Mouse (Mus musculus) testis, adult 2 months (tissue): ENCODE measurements around the gene Sowaha. TPM values are rescaled to one million over a fixed set of nuclear protein-coding genes. Genes with fewer than 3 reads are reported as not detected.

Experiments
- H3K27ac ChIP-seq: fragments of 200-500 bp; 2 replicates; pipeline ENCODE4 v1.5.1; 2012; ENCODE audit warnings: low read depth, low read length; ENCODE audit not compliant: control insufficient read depth, insufficient read depth
- H3K27me3 ChIP-seq: fragments of 200-500 bp; 2 replicates; pipeline ENCODE4 v1.6.1; 2012; ENCODE audit warnings: mild to moderate bottlenecking, low read length, moderate library complexity; ENCODE audit not compliant: control insufficient read depth, insufficient read depth
- H3K36me3 ChIP-seq: fragments of 200-500 bp; 2 replicates; pipeline ENCODE4 v1.6.1; 2012; ENCODE audit warnings: mild to moderate bottlenecking, low read length; ENCODE audit not compliant: control insufficient read depth, insufficient read depth
- H3K4me1 ChIP-seq: fragments of 200-500 bp; 2 replicates; pipeline ENCODE4 v1.6.1; 2012; ENCODE audit warnings: low read length; ENCODE audit not compliant: control insufficient read depth, insufficient read depth
- H3K4me3 ChIP-seq: fragments of 200-500 bp; 2 replicates; pipeline ENCODE4 v1.5.1; 2012; ENCODE audit warnings: low read depth, mild to moderate bottlenecking, low read length, moderate library complexity, mixed read lengths; ENCODE audit not compliant: control insufficient read depth
- CTCF ChIP-seq: fragments of 200-500 bp; IDR thresholded peaks from 2 replicates; pipeline ENCODE4 v1.5.1; 2012; ENCODE audit warnings: low read depth, mild to moderate bottlenecking, inconsistent platforms, low read length, moderate library complexity; ENCODE audit not compliant: control insufficient read depth, insufficient read depth, insufficient replicate concordance
- POLR2A ChIP-seq: fragments of 200-500 bp; IDR thresholded peaks from 2 replicates; pipeline ENCODE4 v1.6.1; 2012; ENCODE audit warnings: low read depth, mild to moderate bottlenecking, inconsistent platforms, low read length, moderate library complexity; ENCODE audit not compliant: control insufficient read depth
- polyA plus RNA-seq: library from polyadenylated mRNA; depleted of rRNA; stranded (reverse); fragments of >200 nt; gene quantifications from 2 replicates; pipeline ENCODE4 v1.2.3, GENCODE M21; 2012

Sowaha gene
- polyA plus RNA-seq, 1 experiment = 0.10 TPM

DNA sequence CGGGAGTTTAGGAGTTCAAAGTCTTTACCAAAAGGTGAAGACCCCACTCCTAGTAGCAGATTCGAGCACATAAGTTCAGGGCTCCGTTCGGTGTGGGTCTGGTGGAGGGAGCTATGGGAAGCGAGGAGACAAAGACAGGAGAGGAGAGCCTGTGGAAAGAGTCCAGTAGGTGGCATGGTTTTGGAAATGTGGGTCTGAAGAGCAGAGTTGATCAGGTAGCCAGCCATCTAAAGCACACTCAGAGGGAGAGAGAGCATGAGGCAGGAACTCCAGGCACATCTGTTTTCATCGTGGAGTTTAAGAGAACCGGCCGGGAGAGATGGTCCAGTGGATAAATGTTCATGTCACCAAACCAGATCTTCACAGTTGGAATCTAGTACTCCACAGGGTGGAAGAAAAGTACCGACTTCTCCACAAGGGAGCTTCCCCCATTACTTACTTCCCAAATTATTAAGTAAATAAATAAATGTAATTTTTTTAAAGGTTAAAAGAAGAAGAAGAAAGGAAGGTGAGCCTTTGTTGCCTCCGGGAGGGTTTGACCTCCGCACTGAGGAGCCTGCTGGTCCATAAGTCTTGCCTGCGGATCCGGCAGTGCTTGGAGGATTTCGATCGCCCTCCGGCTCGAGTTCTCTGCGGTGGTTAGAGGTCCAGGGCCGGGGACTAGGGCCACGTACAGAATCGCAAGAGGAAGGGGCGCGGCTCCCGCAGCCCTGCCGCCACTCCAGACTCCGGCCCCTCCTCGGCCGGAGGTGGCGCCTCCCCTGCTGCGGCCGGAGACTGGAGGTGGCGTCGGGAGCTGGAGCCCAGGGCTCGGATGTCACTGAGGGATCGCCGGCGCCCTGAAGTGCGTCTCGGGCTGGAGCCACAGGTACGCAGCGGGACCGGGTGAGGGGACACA lies 23.4 kb downstream of the Sowaha start, which contains the start of the genes Gm10447 and Shroom1:
Gene Gm10447 (minus strand): TSS at position 637 of the 898 bp plus-strand sequence.
Gene Shroom1 (plus strand): TSS at position 732 of the 898 bp plus-strand sequence.
- Histone ChIP-seq H3K4me3 (peak within 1 kb of the TSS; percentile 43), H3K36me3 (no peaks in the 10 kb centered on the region), H3K27me3 (no peaks in the 10 kb centered on the region; the same call in 1 of the 2 replicates), H3K4me1 (peaks cover 4% of the 10 kb centered on the region; the same call in 1 of the 2 replicates), H3K27ac (no peak within 1 kb of the TSS)
- TF ChIP-seq CTCF (no peak), POLR2A (no peak)

DNA sequence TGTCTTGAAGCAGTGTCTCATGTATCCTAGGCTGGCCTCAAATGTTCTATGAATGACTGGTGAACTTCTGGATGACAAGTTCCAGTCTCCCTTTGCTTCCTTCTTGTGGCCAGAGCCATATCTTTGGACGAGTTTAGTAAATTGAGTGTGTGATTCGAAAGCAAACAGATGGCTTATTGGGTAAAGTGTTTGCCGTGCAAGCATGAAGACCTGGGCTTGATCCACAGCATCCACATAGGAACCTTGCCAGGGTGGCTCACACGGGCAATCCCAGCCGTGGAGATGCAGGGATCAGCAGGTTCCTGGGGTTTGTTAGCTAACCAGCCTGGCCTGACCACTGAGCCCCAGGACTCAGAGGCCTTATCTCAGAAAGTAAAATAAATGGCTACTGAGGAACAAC lies 27.0 kb downstream of the Sowaha start:
- TF ChIP-seq POLR2A (no peak), CTCF (no peak)
- Histone ChIP-seq H3K4me3 (no peak overlapping the region), H3K36me3 (no peaks in the 10 kb centered on the region), H3K27me3 (no peaks in the 10 kb centered on the region; the same call in 1 of the 2 replicates), H3K27ac (no peak overlapping the region), H3K4me1 (peaks cover 4% of the 10 kb centered on the region; the same call in 1 of the 2 replicates)

DNA sequence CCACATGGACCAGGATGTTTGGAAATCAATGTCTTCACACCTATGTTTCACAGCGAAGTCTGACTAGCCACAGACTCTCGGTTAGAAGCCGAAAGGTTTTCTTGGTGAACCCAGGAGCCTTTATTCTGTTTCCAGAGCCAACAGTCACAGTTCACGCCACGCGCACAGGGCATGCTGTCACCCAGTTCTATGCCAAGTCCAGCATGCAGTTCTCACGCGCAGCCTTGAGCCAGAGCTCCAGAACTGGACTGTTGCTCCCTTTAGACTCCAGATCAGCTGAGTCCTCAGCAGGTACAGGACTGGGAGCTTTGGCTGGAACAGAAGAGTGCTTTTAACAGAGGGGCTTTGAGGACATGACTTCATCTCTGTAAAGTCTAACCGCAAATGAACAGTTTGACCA lies 27.7 kb downstream of the Sowaha start:
- Histone ChIP-seq H3K4me3 (no peak overlapping the region), H3K27me3 (no peaks in the 10 kb centered on the region; the same call in 1 of the 2 replicates), H3K36me3 (no peaks in the 10 kb centered on the region), H3K27ac (no peak overlapping the region), H3K4me1 (peaks cover 4% of the 10 kb centered on the region; the same call in 1 of the 2 replicates)
- TF ChIP-seq POLR2A (no peak), CTCF (no peak)

- H3K36me3 ChIP-seq = no peaks in the 10 kb centered on the region
- H3K4me3 ChIP-seq = no peak overlapping the region
- no peak for TF ChIP-seq CTCF
- TF ChIP-seq POLR2A = no peak
- H3K4me1 ChIP-seq = no peaks in the 10 kb centered on the region
- no peaks in the 10 kb centered on the region for H3K27me3 ChIP-seq
- no peak overlapping the region for H3K27ac ChIP-seq
Measured at GRCm38 (mm10) chr11:53451361-53451760, 28.7 kb downstream of the Sowaha start.

- Histone ChIP-seq H3K36me3 (no peaks in the 10 kb centered on the region), H3K27me3 (no peaks in the 10 kb centered on the region), H3K4me3 (no peak overlapping the region), H3K27ac (no peak overlapping the region), H3K4me1 (no peaks in the 10 kb centered on the region)
- TF ChIP-seq POLR2A = no peak
- no peak for TF ChIP-seq CTCF
Measured at GRCm38 (mm10) chr11:53450070-53450705, 29.9 kb downstream of the Sowaha start.

- Histone ChIP-seq H3K36me3 (no peaks in the 10 kb centered on the region), H3K4me3 (no peak overlapping the region), H3K27ac (no peak overlapping the region), H3K27me3 (no peaks in the 10 kb centered on the region), H3K4me1 (no peaks in the 10 kb centered on the region)
- no peak for TF ChIP-seq CTCF
- no peak for TF ChIP-seq POLR2A
Measured at GRCm38 (mm10) chr11:53448529-53448928, 31.5 kb downstream of the Sowaha start.

DNA sequence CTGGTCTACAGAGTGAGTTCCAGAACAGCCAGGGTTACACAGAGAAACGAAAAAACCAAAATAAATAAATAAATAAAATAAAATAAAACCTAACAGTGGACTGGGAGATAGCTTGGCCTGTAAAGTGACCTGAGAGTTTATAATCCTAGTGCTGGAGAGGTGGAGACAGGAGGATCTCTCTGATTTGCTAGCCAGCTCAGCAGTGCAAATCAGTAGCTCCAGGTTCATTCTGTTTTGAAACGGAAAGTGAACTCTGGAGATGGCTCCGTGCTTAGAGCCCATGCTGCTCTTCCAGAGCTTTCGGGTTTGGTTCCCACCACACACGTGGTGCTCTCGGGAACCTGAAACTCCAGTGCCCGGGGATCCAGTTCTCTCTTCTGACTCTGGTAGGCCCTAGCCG lies 32.1 kb downstream of the Sowaha start:
- Histone ChIP-seq H3K27me3 (no peaks in the 10 kb centered on the region), H3K36me3 (no peaks in the 10 kb centered on the region), H3K27ac (no peak overlapping the region), H3K4me3 (no peak overlapping the region), H3K4me1 (no peaks in the 10 kb centered on the region)
- no peak for TF ChIP-seq POLR2A
- TF ChIP-seq CTCF = no peak
